Mouse (Mus musculus) spleen, adult 2 months (tissue): ENCODE measurements around the gene Cd3e.

Experiments used
- CTCF ChIP-seq: fragments of 200-500 bp; IDR thresholded peaks from 2 replicates; pipeline ENCODE4 v1.5.1; 2011; ENCODE audit warnings: mild to moderate bottlenecking, inconsistent platforms; ENCODE audit not compliant: insufficient read depth, insufficient read length, insufficient replicate concordance; ENCODE audit errors: extremely low read depth
- POLR2A ChIP-seq: fragments of 200-500 bp; IDR thresholded peaks from 2 replicates; pipeline ENCODE4 v1.6.1; 2011; ENCODE audit warnings: low read depth, low read length, inconsistent platforms

DNA sequence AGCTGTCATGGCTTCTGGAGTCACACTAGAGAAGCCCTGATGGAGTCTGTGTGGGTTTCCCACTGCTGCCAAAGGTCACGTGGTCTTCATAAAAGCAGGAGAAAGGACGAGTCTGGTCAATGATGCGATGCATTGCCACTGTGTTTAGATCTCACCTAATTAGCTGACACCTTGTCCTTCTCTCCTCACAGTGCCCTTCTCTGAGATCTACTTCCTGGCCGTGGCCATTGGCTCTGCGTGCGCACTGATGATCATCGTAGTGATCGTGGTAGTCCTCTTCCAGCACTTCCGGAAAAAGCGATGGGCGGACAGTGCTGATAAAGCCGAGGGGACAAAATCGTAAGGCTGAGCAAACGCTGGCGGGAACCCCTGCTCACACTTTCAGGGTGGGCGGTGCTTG, 37.5 kb upstream of the Cd3e start:
- TF ChIP-seq CTCF (no peak), POLR2A (no peak)
